Mouse (Mus musculus): ENCODE measurements at regions not wholly inside any gene's neighbourhood (a gene's known extent, or its start where the extent isn't known, plus 50 kb on each side); places are given as distances from the start of the nearest gene placed in this dataset.

- TF ChIP-seq POLR2A (IDR thresholded peaks at IDR 0.05; ENCODE audit: borderline replicate concordance, insufficient read depth, low read length): no peak
- TF ChIP-seq CTCF (IDR thresholded peaks at IDR 0.05; ENCODE audit: borderline replicate concordance, insufficient read depth, low read depth, low read length): no peak
Measured at GRCm38 (mm10) chr11:114391553-114391952, 276.8 kb upstream of the Rpl38 start.

Data from cerebellum, adult 2 months (tissue).